Mouse (Mus musculus) midbrain, embryonic 16.5 days (tissue): ENCODE measurements around the gene Rab37. TPM values are rescaled to one million over a fixed set of nuclear protein-coding genes. Genes with fewer than 3 reads are reported as not detected.

Experiments used
- ATAC-seq: fragments of 200-750 bp; cut with Nextera tagmentation; 2 replicates; pipeline ENCODE4 v1.8.0; 2017; ENCODE audit warnings: moderate TSS enrichment
- H3K27ac ChIP-seq: fragments of 300-500 bp; sonication (generic); 2 replicates; pipeline ENCODE4 v1.5.1; 2014; ENCODE audit warnings: mild to moderate bottlenecking, low read length, mixed read lengths
- H3K27me3 ChIP-seq: fragments of 300-500 bp; sonication (generic); 2 replicates; pipeline ENCODE4 v1.6.1; 2014; ENCODE audit warnings: low read depth, low read length, mixed read lengths; ENCODE audit not compliant: control insufficient read depth, insufficient read depth
- H3K36me3 ChIP-seq: fragments of 300-500 bp; sonication (generic); 2 replicates; pipeline ENCODE4 v1.6.1; 2014; ENCODE audit warnings: mild to moderate bottlenecking, low read length, moderate library complexity, mixed read lengths; ENCODE audit not compliant: control insufficient read depth, insufficient read depth
- H3K4me1 ChIP-seq: fragments of 300-500 bp; sonication (generic); 2 replicates; pipeline ENCODE4 v1.6.1; 2014; ENCODE audit warnings: mild to moderate bottlenecking, low read length, mixed read lengths; ENCODE audit not compliant: control insufficient read depth, insufficient read depth
- H3K4me2 ChIP-seq: fragments of 300-500 bp; sonication (generic); 2 replicates; pipeline ENCODE4 v1.6.1; 2014; ENCODE audit warnings: mild to moderate bottlenecking, low read length, mixed read lengths
- H3K4me3 ChIP-seq: fragments of 300-500 bp; sonication (generic); 2 replicates; pipeline ENCODE4 v1.5.1; 2014; ENCODE audit warnings: low read depth, mild to moderate bottlenecking, low read length, moderate library complexity, mixed read lengths
- H3K9ac ChIP-seq: fragments of 300-500 bp; sonication (generic); 2 replicates; pipeline ENCODE4 v1.6.1; 2014; ENCODE audit warnings: low read depth, low read length, mixed read lengths
- H3K9me3 ChIP-seq: fragments of 300-500 bp; sonication (generic); replicated peaks from 2 replicates; pipeline ENCODE4 v1.6.1; 2014; ENCODE audit warnings: mild to moderate bottlenecking, low read length, mixed read lengths; ENCODE audit not compliant: control insufficient read depth, poor library complexity, severe bottlenecking
- WGBS: fragments of 180-500 bp; shearing (Covaris S2); extraction: QIAGEN DNeasy Blood & Tissue Kit; methylation state at CpG from one replicate; pipeline ENCODE4 v1.1.7; 2014; 5-methylcytosine and 5-hydroxymethylcytosine counted together
- polyA plus RNA-seq: library from polyadenylated mRNA; unstranded; fragments of >200 nt; fragmentation: Nextera tagmentation; extraction: Ambion mirVana; gene quantifications from 2 replicates; pipeline ENCODE4 v1.2.1, GENCODE M21; 2015

Gene Rab37
- polyA plus RNA-seq, 1 experiment from 2014 or later, result 1.0 TPM

DNA sequence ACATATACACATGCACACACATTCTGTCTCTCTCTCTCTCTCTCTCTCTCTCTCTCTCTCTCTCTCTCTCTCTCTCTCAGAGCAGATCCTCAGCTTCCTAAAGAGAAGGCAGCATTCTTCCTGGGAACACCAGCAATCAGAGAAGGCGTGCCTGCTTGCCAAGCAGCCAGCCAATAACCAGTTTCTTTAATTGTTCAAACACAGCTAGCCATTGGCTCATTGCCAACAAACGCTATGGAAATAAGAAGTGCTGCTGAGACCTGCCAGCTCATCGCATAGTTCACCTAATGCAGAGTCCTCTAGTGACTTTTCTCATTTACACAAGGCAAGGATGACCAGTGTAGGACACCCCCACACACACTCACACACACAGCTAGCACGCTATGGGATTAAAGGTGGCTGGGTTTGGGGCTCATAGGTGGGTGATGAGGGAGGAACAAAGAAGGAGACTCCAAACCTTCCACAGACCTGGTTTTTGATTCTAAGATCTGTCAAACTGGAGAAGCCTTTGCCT, 16.2 kb downstream of the Rab37 start:
- H3K4me3 ChIP-seq, result no peak overlapping the region
- 0 out of 2 replicates have a peak, but pooled peaks cover 2% of the 10 kb centered on the region for H3K4me1 ChIP-seq
- 26% methylated on average over 4 of the region's 4 CpGs for WGBS
- H3K9ac ChIP-seq, result no peak overlapping the region
- H3K9me3 ChIP-seq, result no peaks in the 10 kb centered on the region
- ATAC-seq, result no peak
- no peak overlapping the region for H3K4me2 ChIP-seq
- H3K27ac ChIP-seq, result no peak overlapping the region
- no peaks in the 10 kb centered on the region for H3K36me3 ChIP-seq
- no peaks in the 10 kb centered on the region for H3K27me3 ChIP-seq

DNA sequence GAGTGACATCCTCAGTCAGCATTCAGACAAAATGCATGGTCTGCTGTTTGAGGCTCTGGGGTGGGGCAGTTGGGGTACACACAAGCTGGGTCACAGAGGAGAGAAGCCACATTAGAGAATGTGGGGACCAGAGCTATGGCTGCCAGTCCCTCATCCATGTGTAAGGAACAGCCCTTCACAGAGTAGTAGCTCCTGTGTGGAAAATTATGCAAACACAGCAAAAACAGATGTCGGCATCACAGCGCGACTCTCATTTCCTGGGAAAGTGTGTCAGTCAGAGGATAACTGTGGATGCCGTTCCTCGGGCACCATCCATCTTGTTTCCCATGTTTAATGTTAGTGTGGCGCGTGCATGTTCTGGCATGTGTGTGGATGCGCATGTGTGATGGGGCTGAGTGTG, 16.9 kb downstream of the Rab37 start:
- no peak for ATAC-seq
- Histone ChIP-seq H3K27me3 (no peaks in the 10 kb centered on the region), H3K4me2 (no peak overlapping the region), H3K27ac (no peak overlapping the region), H3K36me3 (no peaks in the 10 kb centered on the region), H3K9ac (no peak overlapping the region), H3K4me1 (0 out of 2 replicates have a peak, but pooled peaks cover 2% of the 10 kb centered on the region), H3K9me3 (no peaks in the 10 kb centered on the region), H3K4me3 (no peak overlapping the region)
- 90% methylated on average over 8 of the region's 8 CpGs for WGBS

DNA sequence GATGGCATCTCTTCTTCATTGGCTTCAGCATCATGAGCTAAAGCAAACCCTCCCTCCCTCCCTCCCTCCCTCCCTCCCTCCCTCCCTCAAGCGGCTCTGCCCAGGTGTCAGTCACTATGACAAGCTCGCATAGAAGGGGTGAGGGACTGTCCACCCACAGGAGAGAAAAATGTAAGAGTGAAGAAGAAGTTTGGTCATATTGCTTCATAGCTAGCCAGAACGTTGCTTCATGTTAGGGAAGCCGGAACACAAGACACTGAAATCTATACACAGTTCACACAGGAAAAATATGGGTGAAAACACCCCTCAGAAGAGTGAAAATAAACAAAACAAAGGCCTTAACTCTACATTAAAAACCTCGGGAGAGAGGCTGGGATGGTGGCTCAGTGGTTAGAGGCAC, 19.0 kb downstream of the Rab37 start:
- Histone ChIP-seq H3K27ac (no peak overlapping the region), H3K9ac (no peak overlapping the region), H3K27me3 (no peaks in the 10 kb centered on the region), H3K9me3 (no peaks in the 10 kb centered on the region), H3K4me2 (no peak overlapping the region), H3K36me3 (no peaks in the 10 kb centered on the region), H3K4me1 (0 out of 2 replicates have a peak, but pooled peaks cover 2% of the 10 kb centered on the region), H3K4me3 (no peak overlapping the region)
- WGBS, result 86% methylated on average over 4 of the region's 5 CpGs
- ATAC-seq, result no peak

DNA sequence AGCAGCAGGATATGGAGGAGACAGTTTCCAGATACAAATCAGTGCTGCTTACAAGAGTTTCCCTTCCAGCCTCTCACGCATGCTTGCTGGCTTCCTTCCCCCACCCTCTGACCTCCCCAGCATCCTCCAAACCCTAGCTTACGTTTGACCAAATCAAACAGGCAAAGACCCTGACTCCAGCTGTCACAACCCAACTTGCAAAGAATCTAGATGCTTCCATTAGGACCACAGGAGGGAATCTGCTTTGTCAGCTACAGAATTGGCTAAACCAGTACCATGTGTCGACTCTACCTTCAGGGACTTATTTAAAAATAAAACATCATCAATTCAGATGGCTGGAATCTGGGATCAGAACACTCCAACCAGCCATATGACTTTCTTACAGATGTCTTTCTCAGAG, 21.0 kb downstream of the Rab37 start:
- Histone ChIP-seq H3K4me2 (no peak overlapping the region), H3K27ac (no peak overlapping the region), H3K27me3 (no peaks in the 10 kb centered on the region), H3K9me3 (no peaks in the 10 kb centered on the region), H3K4me3 (no peak overlapping the region), H3K36me3 (no peaks in the 10 kb centered on the region), H3K9ac (no peak overlapping the region), H3K4me1 (0 out of 2 replicates have a peak, but pooled peaks cover 2% of the 10 kb centered on the region)
- ATAC-seq, result no peak
- WGBS, result 65% methylated on average over 3 of the region's 3 CpGs

DNA sequence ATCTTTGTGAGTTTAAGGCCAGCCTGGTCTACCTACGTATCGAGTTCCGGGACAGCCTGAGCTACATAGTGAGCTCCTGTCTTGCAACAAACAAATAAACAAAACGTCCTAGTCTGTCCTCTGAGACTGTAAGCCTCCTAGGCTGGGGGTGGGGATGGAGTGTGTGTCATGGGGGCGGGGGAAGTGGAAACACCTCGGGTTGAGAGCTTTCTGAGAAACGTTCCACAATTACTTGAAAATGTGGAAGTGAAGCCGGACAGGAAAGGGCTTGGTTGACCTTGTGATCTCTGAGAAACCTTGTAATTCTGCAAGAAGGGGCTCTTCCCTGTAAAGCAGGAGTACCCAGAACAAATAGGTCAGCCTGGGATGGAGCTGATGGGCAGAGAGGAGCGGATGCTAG, 28.2 kb downstream of the Rab37 start:
- WGBS, result 82% methylated on average over 9 of the region's 9 CpGs
- Histone ChIP-seq H3K27me3 (no peaks in the 10 kb centered on the region), H3K36me3 (no peaks in the 10 kb centered on the region), H3K9me3 (no peaks in the 10 kb centered on the region), H3K27ac (no peak overlapping the region), H3K4me2 (no peak overlapping the region), H3K9ac (no peak overlapping the region), H3K4me1 (no peaks in the 10 kb centered on the region), H3K4me3 (no peak overlapping the region)
- ATAC-seq, result no peak

DNA sequence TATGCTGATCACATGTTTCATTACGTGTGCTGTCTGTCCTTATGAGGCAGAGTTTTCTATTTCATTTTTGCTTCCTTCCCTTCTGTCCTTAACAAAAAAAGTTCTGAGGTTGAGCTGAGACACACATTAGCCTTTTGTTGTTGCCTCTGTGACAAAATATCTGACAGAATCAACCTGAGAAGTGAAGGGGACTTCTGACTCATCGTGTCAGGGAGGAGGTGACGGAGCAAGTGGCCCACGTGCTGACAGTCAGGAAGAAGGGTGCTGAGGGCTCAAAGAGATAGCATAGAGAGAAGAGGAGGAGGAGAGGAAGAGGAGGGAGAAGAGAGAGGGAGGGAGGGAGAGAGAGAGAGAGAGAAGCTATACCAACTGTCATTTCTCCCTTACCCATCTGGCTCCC, 37.3 kb downstream of the Rab37 start:
- Histone ChIP-seq H3K36me3 (no peaks in the 10 kb centered on the region), H3K4me3 (no peak overlapping the region), H3K27ac (no peak overlapping the region), H3K4me1 (no peaks in the 10 kb centered on the region), H3K27me3 (no peaks in the 10 kb centered on the region), H3K9ac (no peak overlapping the region), H3K4me2 (no peak overlapping the region), H3K9me3 (no peaks in the 10 kb centered on the region)
- 82% methylated on average over 4 of the region's 4 CpGs for WGBS
- ATAC-seq, result no peak

DNA sequence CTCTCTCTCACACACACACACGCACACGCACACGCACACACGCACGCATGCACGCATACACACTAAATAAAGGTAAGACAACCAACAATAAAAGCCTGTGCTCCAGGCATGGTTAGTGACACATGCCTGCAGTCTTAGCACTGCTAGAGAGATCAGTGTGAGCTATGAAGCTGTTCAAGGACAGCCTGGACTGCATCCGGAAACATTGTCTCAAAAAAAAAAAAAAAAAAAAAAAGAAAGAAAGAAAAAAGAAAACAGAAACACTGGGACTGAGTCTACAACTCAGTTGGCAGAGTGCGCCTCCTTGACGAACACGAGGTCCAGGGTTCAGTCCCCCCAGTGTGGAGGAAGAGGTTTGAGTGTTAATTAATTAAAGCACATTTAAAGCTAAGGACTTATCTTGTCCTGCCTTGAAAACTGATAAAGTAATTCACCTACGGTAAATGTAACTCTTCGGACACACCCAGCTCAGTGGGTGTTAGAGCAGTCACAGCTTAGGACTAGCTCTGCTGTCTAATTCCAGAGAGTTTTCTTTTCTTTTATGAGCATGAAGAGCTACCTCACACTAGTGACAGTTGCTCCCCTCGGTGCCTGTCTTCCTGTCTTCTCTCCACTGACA, 38.4 kb downstream of the Rab37 start:
- WGBS, result 89% methylated on average over 13 of the region's 13 CpGs
- no peak overlapping the region for H3K4me3 ChIP-seq
- no peaks in the 10 kb centered on the region for H3K4me1 ChIP-seq
- H3K27me3 ChIP-seq, result no peaks in the 10 kb centered on the region
- H3K36me3 ChIP-seq, result no peaks in the 10 kb centered on the region
- H3K27ac ChIP-seq, result no peak overlapping the region
- no peak overlapping the region for H3K9ac ChIP-seq
- no peak overlapping the region for H3K4me2 ChIP-seq
- no peaks in the 10 kb centered on the region for H3K9me3 ChIP-seq
- no peak for ATAC-seq

DNA sequence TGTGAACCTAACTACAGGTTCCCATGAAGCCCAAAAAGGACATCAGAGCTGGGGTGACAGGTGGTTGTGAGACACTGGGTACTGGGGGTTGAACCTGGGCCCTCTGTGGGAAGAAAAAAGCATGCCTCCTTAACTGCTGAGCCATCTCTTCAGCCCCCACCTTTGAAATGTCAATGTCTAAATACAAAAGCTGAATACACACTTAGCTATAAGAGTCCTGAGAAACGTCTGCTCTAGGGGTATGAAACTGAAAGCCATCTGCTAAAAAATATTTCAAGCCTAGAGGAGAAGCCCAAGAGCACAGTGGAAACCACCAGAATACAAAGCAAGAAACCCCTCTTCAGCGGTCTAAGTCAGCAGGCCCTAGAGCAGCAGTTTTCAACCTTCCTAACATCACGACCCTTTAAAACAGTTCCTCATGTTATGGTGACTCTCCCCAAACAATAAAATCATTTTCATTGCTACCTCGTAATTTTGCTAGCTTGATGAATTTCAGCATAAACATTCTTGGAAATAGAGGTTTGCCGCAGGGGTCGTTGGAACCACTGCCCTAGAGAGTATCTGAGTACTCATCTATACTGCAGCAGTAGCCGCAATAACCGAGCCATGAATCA, 40.6 kb downstream of the Rab37 start:
- no peaks in the 10 kb centered on the region for H3K36me3 ChIP-seq
- no peak overlapping the region for H3K9ac ChIP-seq
- H3K4me3 ChIP-seq, result no peak overlapping the region
- 86% methylated on average over 8 of the region's 8 CpGs for WGBS
- H3K4me2 ChIP-seq, result no peak overlapping the region
- no peaks in the 10 kb centered on the region for H3K27me3 ChIP-seq
- no peak overlapping the region for H3K27ac ChIP-seq
- no peaks in the 10 kb centered on the region for H3K9me3 ChIP-seq
- no peaks in the 10 kb centered on the region for H3K4me1 ChIP-seq
- no peak for ATAC-seq

DNA sequence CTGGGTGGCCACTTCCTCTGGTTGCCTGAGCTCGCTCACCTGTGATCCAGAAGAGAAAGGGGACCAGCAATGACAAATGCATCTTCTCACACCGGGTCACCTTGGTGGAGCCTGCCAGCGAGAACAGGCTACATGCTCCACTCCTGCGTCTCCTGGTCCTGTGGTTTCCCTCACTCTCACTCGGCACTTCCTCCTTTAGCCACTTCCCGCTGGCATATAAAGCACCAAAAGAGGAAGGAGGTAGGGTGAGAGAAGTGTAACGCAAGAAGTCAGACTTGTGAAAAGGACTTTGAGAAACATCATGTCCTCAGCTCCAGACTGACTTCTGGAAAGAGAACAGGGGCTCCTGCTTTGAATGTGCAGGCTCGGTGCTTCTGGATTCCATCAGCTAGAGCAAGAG, 42.6 kb downstream of the Rab37 start, which contains the start of gene Cd300lf:
Gene Cd300lf (minus strand): TSS at position 193 of the 400 bp plus-strand sequence.
- Histone ChIP-seq H3K4me2 (no peak within 1 kb of the TSS), H3K27ac (no peak within 1 kb of the TSS), H3K27me3 (no peaks in the 10 kb centered on the region), H3K9ac (no peak within 1 kb of the TSS), H3K4me1 (no peaks in the 10 kb centered on the region), H3K4me3 (no peak within 1 kb of the TSS), H3K36me3 (no peaks in the 10 kb centered on the region), H3K9me3 (no peaks in the 10 kb centered on the region)
- no peak for ATAC-seq
- WGBS, result 83% methylated on average over 8 of the region's 8 CpGs
